Mouse (Mus musculus): ENCODE measurements around the gene Olfr338.
"Not testable (repeated sequence)": the region's sequence is repeated elsewhere in the genome, so short reads cannot be mapped to it uniquely, and the experiment has no call there.

The Olfr338 gene

GRCm38 (mm10) chr2:36373219-36373618, at the start of gene Olfr338:
Gene Olfr338 (plus strand): TSS chr2:36373519.
- in situ Hi-C loops (cut with MboI; ENCODE audit: low pct_unique_long_range_greater_than_20kb in 1 of 2, low sequenced_read_pairs in 2 of 2, unreplicated experiment in 1 of 2): no loop called here

GRCm38 (mm10) chr2:36415174-36415573, 41.9 kb downstream of the Olfr338 start:
- in situ Hi-C loops (cut with MboI; ENCODE audit: low pct_unique_long_range_greater_than_20kb in 1 of 2, low sequenced_read_pairs in 2 of 2, unreplicated experiment in 1 of 2): not testable (repeated sequence)

- in situ Hi-C loops (cut with MboI; ENCODE audit: low pct_unique_long_range_greater_than_20kb in 1 of 2, low sequenced_read_pairs in 2 of 2, unreplicated experiment in 1 of 2): not testable (repeated sequence)
Observed at GRCm38 (mm10) chr2:36415591-36415990, 42.3 kb downstream of the Olfr338 start.

GRCm38 (mm10) chr2:36418647-36419046, 45.3 kb downstream of the Olfr338 start, which contains the start of gene Olfr339:
Gene Olfr339 (plus strand): TSS chr2:36418947.
- in situ Hi-C loops (cut with MboI; ENCODE audit: low pct_unique_long_range_greater_than_20kb in 1 of 2, low sequenced_read_pairs in 2 of 2, unreplicated experiment in 1 of 2): no loop called here
